Comparison of ENCODE assay signal across 20 mouse cellular contexts in the genomic region with DNA sequence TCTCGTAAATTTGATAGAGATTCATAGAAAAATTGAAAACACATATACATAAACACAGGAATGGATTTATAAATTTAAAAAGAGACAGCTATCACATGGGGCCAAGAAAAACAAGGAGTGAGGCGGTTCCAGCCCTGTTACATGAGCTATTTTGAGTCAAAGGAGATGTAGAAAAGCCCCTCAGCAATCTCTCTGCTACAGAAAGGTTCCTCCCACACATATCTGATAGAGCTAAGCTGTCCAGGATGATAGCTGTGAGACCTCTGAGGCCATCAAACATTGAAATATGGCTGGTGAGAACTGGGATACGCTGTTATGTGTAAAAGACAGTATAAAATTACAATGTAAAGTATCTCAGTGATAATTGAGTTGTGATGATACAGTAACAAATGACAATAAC.
"Had no signal": no experiment of that assay in that cellular context is flagged by ENCODE, and none has a peak within 500 bp of the region (broad histone marks: within the 10 kb centered on the region; RNA-seq: fewer than 3 reads in every experiment).

No protein-coding gene starts in this region.

- H3K9ac ChIP-seq: neural tube, embryonic 12.5 days; neural tube, embryonic 15.5 days had no signal

- H3K9me3 ChIP-seq: neural tube, embryonic 12.5 days; neural tube, embryonic 15.5 days had no signal

- H3K27me3 ChIP-seq: neural tube, embryonic 12.5 days; neural tube, embryonic 15.5 days had no signal

- H3K36me3 ChIP-seq: neural tube, embryonic 12.5 days; neural tube, embryonic 15.5 days had no signal

- DNase-seq: kidney, adult 18-20 months; kidney, postnatal 25 days; layer of hippocampus, adult 9-11 months; lung, adult 2 months; lung, postnatal 14 days; lung, postnatal 4 days; midbrain, embryonic 14.5 days; right cerebral cortex, adult 18-20 months; right cerebral cortex, postnatal 14 days; right cerebral cortex, postnatal 4 days; thymus, adult 2 months; thymus, postnatal 14 days; thymus, postnatal 4 days had no signal

- H3K4me2 ChIP-seq: midbrain, embryonic 11.5 days; neural tube, embryonic 12.5 days; neural tube, embryonic 15.5 days had no signal

- H3K27ac ChIP-seq: layer of hippocampus, adult 2 months; neural tube, embryonic 12.5 days; neural tube, embryonic 15.5 days; stomach, postnatal 0 days had no signal

- H3K4me1 ChIP-seq: neural tube, embryonic 12.5 days; neural tube, embryonic 15.5 days had no signal

- ATAC-seq: inflammation-experienced regulatory T-cells, adult 6 months; intestine, embryonic 16.5 days had no signal

- H3K4me3 ChIP-seq: layer of hippocampus, adult 2 months; neural tube, embryonic 12.5 days; neural tube, embryonic 15.5 days had no signal
